Mouse (Mus musculus) hematopoietic stem cell, adult 5-6 weeks (primary cell): ENCODE results near the gene Rhox7a. TPM values are rescaled to one million over a fixed set of nuclear protein-coding genes. Genes with fewer than 3 reads are reported as not detected.
"Not testable (repeated sequence)": the region's sequence is repeated elsewhere in the genome, so short reads cannot be mapped to it uniquely, and the experiment has no call there.

Experiments used
- ATAC-seq, 2 experiments: fragments of 125-278 bp in 1 of 2; replicated peaks in 1 of 2; 2 replicates each; pipeline ENCODE4 v1.8.0; 2016 to 2017; ENCODE audit warnings: inconsistent platforms in 2 of 2, mild to moderate bottlenecking in 2 of 2, moderate number of reproducible peaks in 2 of 2, low read depth in 1 of 2, moderate TSS enrichment in 1 of 2; ENCODE audit not compliant: low FRiP score in 2 of 2, poor library complexity in 2 of 2, severe bottlenecking in 2 of 2, insufficient read depth in 1 of 2, low TSS enrichment in 1 of 2
- total RNA-seq: library from RNA; stranded (forward); fragments of 172-1452, 232-1000 nt; gene quantifications from 2 replicates; pipeline ENCODE4 v1.2.3, GENCODE M21; 2017

Rhox7a gene
- total RNA-seq, result not detected in 2 replicates

GRCm38 (mm10) chrX:37831386-37831785, at the start of gene Rhox7a:
TSS of gene Rhox7a (plus strand) at chrX:37831686.
- ATAC-seq, result not testable (repeated sequence)

GRCm38 (mm10) chrX:37807286-37808080, 24.0 kb upstream of the Rhox7a start:
- ATAC-seq, result no peak

DNA sequence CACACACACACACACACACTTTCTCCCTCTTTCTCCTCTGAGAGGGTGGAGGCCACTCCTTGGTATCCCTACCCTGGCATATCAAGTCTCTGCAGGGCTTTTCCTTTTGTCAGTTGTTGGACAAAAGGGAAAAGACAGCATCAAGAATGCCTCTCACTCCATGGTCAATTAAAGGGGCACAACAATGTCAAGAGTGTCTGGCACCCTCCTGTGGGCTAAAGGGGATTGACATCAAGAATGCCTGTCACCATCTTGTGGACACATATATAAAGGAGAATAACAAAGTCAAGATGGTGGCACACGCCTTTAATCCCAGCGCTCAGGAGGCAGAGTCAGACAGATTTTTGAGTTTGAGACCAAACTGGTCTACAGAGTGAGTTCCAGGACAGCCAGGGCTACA, 22.1 kb upstream of the Rhox7a start:
- no peak for ATAC-seq

GRCm38 (mm10) chrX:37811179-37811578, 20.3 kb upstream of the Rhox7a start:
- no peak for ATAC-seq

- no peak for ATAC-seq
These were observed 15.8 kb upstream of the Rhox7a start for GRCm38 (mm10) chrX:37815665-37816064.

- not testable (repeated sequence) for ATAC-seq
These were observed 4.9 kb upstream of the Rhox7a start, which contains the start of gene Rhox6 for GRCm38 (mm10) chrX:37826610-37827009. TSS of gene Rhox6 (plus strand) at chrX:37826910.

GRCm38 (mm10) chrX:37871641-37872040, 40.2 kb downstream of the Rhox7a start:
- ATAC-seq, result no peak

- ATAC-seq, result no peak
These were observed 47.4 kb downstream of the Rhox7a start, which contains the start of gene Rhox8 for GRCm38 (mm10) chrX:37878844-37879243. TSS of gene Rhox8 (minus strand) at chrX:37878944.

Other genes with a start within 250 kb of the Rhox7a start
- gene Rhox4f, start 224.0 kb upstream of the Rhox7a start, total RNA-seq, result not detected in 2 replicates
- gene Rhox3g, start 203.1 kb upstream of the Rhox7a start, total RNA-seq, result not detected in 2 replicates
- not detected in 2 replicates for gene Rhox2g, start 188.2 kb upstream of the Rhox7a start, total RNA-seq
- gene Rhox4g, start 180.4 kb upstream of the Rhox7a start, total RNA-seq, result not detected in 2 replicates
- gene Rhox3h, start 162.9 kb upstream of the Rhox7a start, total RNA-seq, result not detected in 2 replicates
- not detected in 2 replicates for gene Rhox2h, start 158.4 kb upstream of the Rhox7a start, total RNA-seq
- gene Rhox5, start 26.8 kb upstream of the Rhox7a start, total RNA-seq, result not detected in 2 replicates
- gene Rhox6, start 4.8 kb upstream of the Rhox7a start, total RNA-seq, result not detected in 2 replicates
- gene Rhox8, start 47.3 kb downstream of the Rhox7a start, total RNA-seq, result not detected in 2 replicates
- not detected in 2 replicates for gene Rhox7b, start 65.5 kb downstream of the Rhox7a start, total RNA-seq
- not detected in 2 replicates for gene Rhox9, start 70.1 kb downstream of the Rhox7a start, total RNA-seq
- gene Btg1-ps1, start 187.1 kb downstream of the Rhox7a start, total RNA-seq, result not detected in 2 replicates
- not detected in 2 replicates for gene Btg1-ps2, start 211.4 kb downstream of the Rhox7a start, total RNA-seq
- gene Rhox10, start 234.8 kb downstream of the Rhox7a start, total RNA-seq, result not detected in 2 replicates